Mouse (Mus musculus): ENCODE measurements at regions not wholly inside any gene's neighbourhood (a gene's known extent, or its start where the extent isn't known, plus 50 kb on each side); places are given as distances from the start of the nearest gene placed in this dataset.

GRCm38 (mm10) chr15:62218346-62219080 lies 1295.7 kb upstream of the A1bg start:
- no peaks in the 10 kb centered on the region for H3K36me3 ChIP-seq
- no peak overlapping the region for H3K4me3 ChIP-seq
- H3K27me3 ChIP-seq (ENCODE audit: low read depth, poor library complexity, severe bottlenecking) = no peaks in the 10 kb centered on the region
- H3K9me3 ChIP-seq (replicated peaks) = no peaks in the 10 kb centered on the region
- no peak overlapping the region for H3K27ac ChIP-seq (replicated peaks)
- DNase-seq (ENCODE audit: low spot score) = no peak
- WGBS = 91% methylated on average over 21 of the region's 21 CpGs
- H3K4me1 ChIP-seq = peaks cover 13% of the 10 kb centered on the region

- no peak overlapping the region for H3K27ac ChIP-seq (replicated peaks)
- H3K36me3 ChIP-seq = no peaks in the 10 kb centered on the region
- 51% methylated on average over 8 of the region's 8 CpGs for WGBS
- DNase-seq (ENCODE audit: low spot score) = no peak
- peaks cover 13% of the 10 kb centered on the region for H3K4me1 ChIP-seq
- no peaks in the 10 kb centered on the region for H3K9me3 ChIP-seq (replicated peaks)
- H3K27me3 ChIP-seq (ENCODE audit: low read depth, poor library complexity, severe bottlenecking) = no peaks in the 10 kb centered on the region
- H3K4me3 ChIP-seq = no peak overlapping the region
Observed at GRCm38 (mm10) chr15:62216688-62217477, 1294.1 kb upstream of the A1bg start.

- WGBS = 64% methylated on average over 8 of the region's 8 CpGs
- Histone ChIP-seq H3K4me3 (no peak overlapping the region), H3K36me3 (no peaks in the 10 kb centered on the region), H3K27me3 (ENCODE audit: low read depth, poor library complexity, severe bottlenecking) (no peaks in the 10 kb centered on the region), H3K4me1 (peaks cover 13% of the 10 kb centered on the region), H3K9me3 (replicated peaks) (no peaks in the 10 kb centered on the region), H3K27ac (replicated peaks) (no peak overlapping the region)
- no peak for DNase-seq (ENCODE audit: low spot score)
Observed at GRCm38 (mm10) chr15:62215616-62216398, 1293.0 kb upstream of the A1bg start.

- no peak overlapping the region for H3K27ac ChIP-seq (replicated peaks)
- WGBS = 90% methylated on average over 4 of the region's 4 CpGs
- H3K27me3 ChIP-seq (ENCODE audit: low read depth, poor library complexity, severe bottlenecking) = no peaks in the 10 kb centered on the region
- no peak for DNase-seq (ENCODE audit: low spot score)
- no peak overlapping the region for H3K4me3 ChIP-seq
- peaks cover 13% of the 10 kb centered on the region for H3K4me1 ChIP-seq
- no peaks in the 10 kb centered on the region for H3K9me3 ChIP-seq (replicated peaks)
- no peaks in the 10 kb centered on the region for H3K36me3 ChIP-seq
Observed at GRCm38 (mm10) chr15:62214300-62214699, 1291.5 kb upstream of the A1bg start.

GRCm38 (mm10) chr15:62212283-62212910 lies 1289.6 kb upstream of the A1bg start:
- Histone ChIP-seq H3K27me3 (ENCODE audit: low read depth, poor library complexity, severe bottlenecking) (no peaks in the 10 kb centered on the region), H3K36me3 (no peaks in the 10 kb centered on the region), H3K4me1 (peaks cover 13% of the 10 kb centered on the region), H3K4me3 (no peak overlapping the region), H3K9me3 (replicated peaks) (no peaks in the 10 kb centered on the region), H3K27ac (replicated peaks) (no peak overlapping the region)
- DNase-seq (ENCODE audit: low spot score) = no peak
- WGBS = 92% methylated on average over 5 of the region's 5 CpGs

GRCm38 (mm10) chr15:62209881-62210481 lies 1287.2 kb upstream of the A1bg start:
- DNase-seq (ENCODE audit: low spot score) = no peak
- H3K27ac ChIP-seq (replicated peaks) = 0 out of 2 replicates have a peak overlapping the region, but pooled peaks have one; percentile 17
- no peaks in the 10 kb centered on the region for H3K27me3 ChIP-seq (ENCODE audit: low read depth, poor library complexity, severe bottlenecking)
- 77% methylated on average over 5 of the region's 5 CpGs for WGBS
- H3K4me3 ChIP-seq = no peak overlapping the region
- no peaks in the 10 kb centered on the region for H3K9me3 ChIP-seq (replicated peaks)
- no peaks in the 10 kb centered on the region for H3K36me3 ChIP-seq
- no peaks in the 10 kb centered on the region for H3K4me1 ChIP-seq

GRCm38 (mm10) chr15:62209296-62209695 lies 1286.5 kb upstream of the A1bg start:
- H3K4me3 ChIP-seq = no peak overlapping the region
- no peak overlapping the region for H3K27ac ChIP-seq (replicated peaks)
- 98% methylated on average over 3 of the region's 3 CpGs for WGBS
- no peaks in the 10 kb centered on the region for H3K9me3 ChIP-seq (replicated peaks)
- H3K27me3 ChIP-seq (ENCODE audit: low read depth, poor library complexity, severe bottlenecking) = no peaks in the 10 kb centered on the region
- no peaks in the 10 kb centered on the region for H3K36me3 ChIP-seq
- H3K4me1 ChIP-seq = no peaks in the 10 kb centered on the region
- DNase-seq (ENCODE audit: low spot score) = no peak

- no peak overlapping the region for H3K4me3 ChIP-seq
- 86% methylated on average over 4 of the region's 4 CpGs for WGBS
- no peak for DNase-seq (ENCODE audit: low spot score)
Observed at GRCm38 (mm10) chr15:62206502-62206902, 1283.7 kb upstream of the A1bg start.

GRCm38 (mm10) chr15:62203951-62204905 lies 1281.4 kb upstream of the A1bg start:
- 80% methylated on average over 18 of the region's 18 CpGs for WGBS
- no peak overlapping the region for H3K27ac ChIP-seq (replicated peaks)
- no peaks in the 10 kb centered on the region for H3K9me3 ChIP-seq (replicated peaks)
- H3K27me3 ChIP-seq (ENCODE audit: low read depth, poor library complexity, severe bottlenecking) = no peaks in the 10 kb centered on the region
- DNase-seq (ENCODE audit: low spot score) = no peak
- no peaks in the 10 kb centered on the region for H3K36me3 ChIP-seq
- H3K4me3 ChIP-seq = no peak overlapping the region
- H3K4me1 ChIP-seq = no peaks in the 10 kb centered on the region

More at GRCm38 (mm10) chr15:62206502-62206902, 1283.7 kb upstream of the A1bg start:
- Histone ChIP-seq H3K36me3 (no peaks in the 10 kb centered on the region), H3K4me1 (no peaks in the 10 kb centered on the region), H3K27me3 (ENCODE audit: low read depth, poor library complexity, severe bottlenecking) (no peaks in the 10 kb centered on the region), H3K27ac (replicated peaks) (no peak overlapping the region), H3K9me3 (replicated peaks) (no peaks in the 10 kb centered on the region)

GRCm38 (mm10) chr15:62202781-62203375 lies 1280.1 kb upstream of the A1bg start:
- no peak for DNase-seq (ENCODE audit: low spot score)
- Histone ChIP-seq H3K27ac (replicated peaks) (no peak overlapping the region), H3K4me3 (no peak overlapping the region), H3K4me1 (no peaks in the 10 kb centered on the region), H3K9me3 (replicated peaks) (no peaks in the 10 kb centered on the region), H3K27me3 (ENCODE audit: low read depth, poor library complexity, severe bottlenecking) (no peaks in the 10 kb centered on the region), H3K36me3 (no peaks in the 10 kb centered on the region)
- 89% methylated on average over 10 of the region's 10 CpGs for WGBS

- Histone ChIP-seq H3K27ac (replicated peaks) (no peak overlapping the region), H3K36me3 (no peaks in the 10 kb centered on the region), H3K4me3 (no peak overlapping the region), H3K9me3 (replicated peaks) (no peaks in the 10 kb centered on the region), H3K4me1 (no peaks in the 10 kb centered on the region), H3K27me3 (ENCODE audit: low read depth, poor library complexity, severe bottlenecking) (no peaks in the 10 kb centered on the region)
- 94% methylated on average over 6 of the region's 6 CpGs for WGBS
- no peak for DNase-seq (ENCODE audit: low spot score)
Observed at GRCm38 (mm10) chr15:62198721-62199120, 1275.9 kb upstream of the A1bg start.

Measured in midbrain, embryonic 10.5 days (tissue).